Mouse (Mus musculus): ENCODE data around the gene Jdp2. TPM values are rescaled to one million over a fixed set of nuclear protein-coding genes. Genes with fewer than 3 reads are reported as not detected.

The Jdp2 gene
- total and polyA plus RNA-seq, 2 experiments from 2014 or later, result 0.89 to 15.4 TPM

DNA sequence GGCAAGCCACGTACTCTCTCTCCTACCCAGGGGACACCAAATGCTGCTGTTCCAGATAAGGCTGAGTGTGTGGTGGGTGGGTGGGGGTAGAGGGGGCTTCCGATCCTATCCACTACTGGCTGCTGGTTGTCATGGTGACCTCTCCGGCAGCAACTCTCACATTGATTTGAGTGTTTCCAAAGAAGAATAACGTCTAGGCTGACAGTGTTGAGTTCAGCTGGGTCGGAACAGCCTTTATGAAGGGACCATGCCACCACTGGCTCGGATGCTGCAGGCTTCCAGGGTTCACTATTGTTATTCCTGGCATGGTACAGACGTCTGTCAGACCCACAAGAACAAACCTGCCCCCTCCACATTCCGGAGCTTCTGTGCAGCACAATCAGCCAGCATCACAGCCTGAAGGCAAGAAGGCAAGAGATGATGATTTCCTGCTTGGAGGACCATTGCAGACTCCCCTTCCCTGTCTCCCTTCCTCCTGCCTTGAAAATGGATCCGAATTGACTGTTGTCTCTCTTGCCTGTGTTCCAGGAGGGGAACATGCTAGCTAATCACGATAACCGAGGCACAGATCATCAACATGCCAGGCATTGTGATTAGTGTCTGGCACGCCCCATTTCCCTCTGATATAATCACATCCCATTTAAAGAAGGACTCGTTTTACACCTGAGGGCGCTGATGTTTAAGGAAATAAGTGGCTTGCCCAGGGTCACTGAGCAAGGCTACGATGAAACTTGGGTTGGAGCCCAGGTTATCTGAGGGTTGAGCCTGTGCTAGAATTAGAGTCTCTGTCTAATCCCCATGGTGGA lies 17.4 kb upstream of the Jdp2 start:
- Histone ChIP-seq H3K27me3 (ENCODE audit: insufficient read depth, low read length) (no peaks in the 10 kb centered on the region), H3K27ac (peak overlapping the region; percentile 46; the same call in 1 of the 2 replicates), H3K36me3 (ENCODE audit: insufficient read depth, low read length) (no peaks in the 10 kb centered on the region), H3K9ac (replicated peaks; ENCODE audit: low read length) (no peak overlapping the region), H3K4me1 (ENCODE audit: insufficient read depth, low read length) (peaks cover 11% of the 10 kb centered on the region; the same call in 1 of the 2 replicates), H3K4me3 (ENCODE audit: low read length) (no peak overlapping the region), H3K9me3 (ENCODE audit: low read length) (no peaks in the 10 kb centered on the region), H3K4me2 (ENCODE audit: low read depth, low read length) (peak overlapping the region; percentile 24)
- WGBS, result 15% methylated on average over 15 of the region's 15 CpGs
- peak; percentile 82 for ATAC-seq
- peak; percentile 66 for DNase-seq (ENCODE audit: low spot score)
- TF ChIP-seq CTCF (IDR thresholded peaks at IDR 0.05; ENCODE audit: low read depth), result no peak

DNA sequence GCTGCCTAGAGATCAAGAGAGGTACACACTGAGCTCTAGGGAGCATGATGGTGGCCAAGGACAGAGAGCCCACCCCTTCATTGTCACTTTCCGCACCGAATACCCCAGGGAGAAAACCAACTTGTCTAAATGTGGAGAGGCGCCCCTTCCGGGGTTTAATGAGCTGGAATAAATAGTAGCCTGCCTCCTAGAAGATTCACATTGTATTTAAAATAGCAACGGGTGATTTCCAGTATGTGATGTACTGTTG lies 16.8 kb upstream of the Jdp2 start:
- H3K4me1 ChIP-seq (ENCODE audit: insufficient read depth, low read length), result peaks cover 11% of the 10 kb centered on the region; the same call in 1 of the 2 replicates
- no peak overlapping the region for H3K4me2 ChIP-seq (ENCODE audit: low read depth, low read length)
- ATAC-seq, result peak; percentile 24; the same call in 1 of the 2 replicates
- 30% methylated on average over 5 of the region's 5 CpGs for WGBS
- H3K4me3 ChIP-seq (ENCODE audit: low read length), result no peak overlapping the region
- H3K9ac ChIP-seq (replicated peaks; ENCODE audit: low read length), result no peak overlapping the region
- peak overlapping the region; percentile 46; the same call in 1 of the 2 replicates for H3K27ac ChIP-seq
- no peak for TF ChIP-seq CTCF (IDR thresholded peaks at IDR 0.05; ENCODE audit: low read depth)
- no peak for DNase-seq (ENCODE audit: low spot score)
- H3K27me3 ChIP-seq (ENCODE audit: insufficient read depth, low read length), result no peaks in the 10 kb centered on the region
- no peaks in the 10 kb centered on the region for H3K36me3 ChIP-seq (ENCODE audit: insufficient read depth, low read length)
- no peaks in the 10 kb centered on the region for H3K9me3 ChIP-seq (ENCODE audit: low read length)

DNA sequence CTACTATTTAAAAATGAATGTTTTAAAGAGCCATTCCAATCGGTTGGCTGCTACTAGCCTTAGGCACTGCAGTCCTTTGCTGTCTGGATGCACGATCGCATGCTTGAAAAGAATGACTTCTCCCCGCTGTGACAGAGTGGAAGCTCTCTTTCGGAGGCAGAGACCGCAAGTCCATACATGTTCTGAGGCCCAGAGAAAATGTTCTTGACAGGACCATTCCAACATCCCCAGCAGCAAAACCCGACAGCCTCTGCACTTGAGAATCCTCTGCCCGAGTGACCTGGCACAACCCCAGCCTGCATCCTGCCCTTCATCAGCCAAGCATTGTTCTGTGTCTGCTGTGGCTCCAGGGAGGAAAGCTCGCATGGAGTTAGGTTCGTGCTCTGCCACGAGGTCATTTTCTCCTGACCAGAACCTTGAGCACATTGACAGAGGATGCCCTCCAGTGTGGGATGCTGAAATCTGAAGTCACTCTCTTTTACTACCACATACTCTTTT lies 13.0 kb upstream of the Jdp2 start:
- Histone ChIP-seq H3K27ac (no peak overlapping the region), H3K4me3 (ENCODE audit: low read length) (no peak overlapping the region), H3K4me2 (ENCODE audit: low read depth, low read length) (no peak overlapping the region), H3K4me1 (ENCODE audit: insufficient read depth, low read length) (peaks cover 11% of the 10 kb centered on the region; the same call in 1 of the 2 replicates), H3K27me3 (ENCODE audit: insufficient read depth, low read length) (no peaks in the 10 kb centered on the region), H3K9ac (replicated peaks; ENCODE audit: low read length) (no peak overlapping the region), H3K9me3 (ENCODE audit: low read length) (no peaks in the 10 kb centered on the region), H3K36me3 (ENCODE audit: insufficient read depth, low read length) (no peaks in the 10 kb centered on the region)
- no peak for TF ChIP-seq CTCF (IDR thresholded peaks at IDR 0.05; ENCODE audit: low read depth)
- ATAC-seq (no peak), DNase-seq (ENCODE audit: low spot score) (no peak)
- WGBS, result 46% methylated on average over 11 of the region's 11 CpGs

DNA sequence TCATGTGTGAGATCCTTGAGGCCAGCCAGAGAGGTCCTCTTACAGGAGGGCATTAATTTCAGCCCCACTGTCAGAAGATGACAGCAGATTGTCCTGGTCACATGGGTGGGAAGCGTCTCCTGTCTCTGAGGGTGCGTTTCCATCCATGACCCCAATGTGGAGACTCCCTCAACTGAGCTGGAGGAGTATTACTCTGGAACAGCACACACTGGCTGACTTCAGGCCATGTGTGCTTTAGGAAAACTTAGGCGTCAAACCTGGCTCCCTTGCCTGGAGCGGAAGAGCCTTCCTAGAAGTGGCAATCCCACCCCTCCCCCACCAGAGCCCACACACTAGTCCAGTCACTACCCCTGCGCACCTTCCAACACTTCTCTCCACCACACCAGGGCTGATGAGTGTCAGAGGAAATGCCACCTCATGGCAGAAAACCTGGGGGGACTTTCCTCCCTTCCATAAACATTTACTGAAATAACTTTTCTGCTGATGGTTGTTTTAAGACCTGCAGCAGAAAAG lies 8.9 kb upstream of the Jdp2 start:
- no peak overlapping the region for H3K4me3 ChIP-seq (ENCODE audit: low read length)
- DNase-seq (ENCODE audit: low spot score) (no peak), ATAC-seq (no peak)
- H3K9me3 ChIP-seq (ENCODE audit: low read length), result no peaks in the 10 kb centered on the region
- H3K9ac ChIP-seq (replicated peaks; ENCODE audit: low read length), result no peak overlapping the region
- TF ChIP-seq CTCF (IDR thresholded peaks at IDR 0.05; ENCODE audit: low read depth), result no peak
- no peaks in the 10 kb centered on the region for H3K36me3 ChIP-seq (ENCODE audit: insufficient read depth, low read length)
- no peak overlapping the region for H3K27ac ChIP-seq
- H3K4me1 ChIP-seq (ENCODE audit: insufficient read depth, low read length), result no peaks in the 10 kb centered on the region
- H3K4me2 ChIP-seq (ENCODE audit: low read depth, low read length), result no peak overlapping the region
- H3K27me3 ChIP-seq (ENCODE audit: insufficient read depth, low read length), result no peaks in the 10 kb centered on the region
- WGBS, result 82% methylated on average over 5 of the region's 5 CpGs

DNA sequence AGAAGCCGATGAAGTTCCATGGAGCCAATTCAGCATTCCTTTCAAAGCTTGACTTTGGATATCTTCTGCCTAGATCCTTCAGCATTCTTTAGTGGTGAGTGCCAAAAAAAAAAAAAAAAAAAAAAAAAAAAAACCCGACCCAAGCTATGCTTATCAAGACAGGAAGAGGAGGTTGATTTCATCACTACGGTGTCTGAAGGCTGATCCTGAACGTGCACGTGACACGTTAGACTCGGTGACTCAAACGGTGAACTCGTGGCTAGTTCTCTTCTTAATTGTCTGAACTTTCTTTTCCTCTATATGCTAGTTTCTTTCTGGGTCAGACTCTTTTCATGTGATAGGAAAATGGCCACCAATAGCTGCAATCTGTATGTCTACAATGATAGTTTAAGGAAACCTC lies 5.9 kb upstream of the Jdp2 start:
- H3K4me3 ChIP-seq (ENCODE audit: low read length), result no peak overlapping the region
- H3K27me3 ChIP-seq (ENCODE audit: insufficient read depth, low read length), result no peaks in the 10 kb centered on the region
- H3K9me3 ChIP-seq (ENCODE audit: low read length), result no peaks in the 10 kb centered on the region
- no peak for ATAC-seq
- H3K27ac ChIP-seq, result no peak overlapping the region
- WGBS, result 78% methylated on average over 9 of the region's 9 CpGs
- TF ChIP-seq CTCF (IDR thresholded peaks at IDR 0.05; ENCODE audit: low read depth), result no peak
- H3K4me2 ChIP-seq (ENCODE audit: low read depth, low read length), result no peak overlapping the region
- H3K36me3 ChIP-seq (ENCODE audit: insufficient read depth, low read length), result no peaks in the 10 kb centered on the region
- H3K9ac ChIP-seq (replicated peaks; ENCODE audit: low read length), result no peak overlapping the region
- H3K4me1 ChIP-seq (ENCODE audit: insufficient read depth, low read length), result 0 out of 2 replicates have a peak, but pooled peaks cover under 1% of the 10 kb centered on the region
- DNase-seq (ENCODE audit: low spot score), result no peak

DNA sequence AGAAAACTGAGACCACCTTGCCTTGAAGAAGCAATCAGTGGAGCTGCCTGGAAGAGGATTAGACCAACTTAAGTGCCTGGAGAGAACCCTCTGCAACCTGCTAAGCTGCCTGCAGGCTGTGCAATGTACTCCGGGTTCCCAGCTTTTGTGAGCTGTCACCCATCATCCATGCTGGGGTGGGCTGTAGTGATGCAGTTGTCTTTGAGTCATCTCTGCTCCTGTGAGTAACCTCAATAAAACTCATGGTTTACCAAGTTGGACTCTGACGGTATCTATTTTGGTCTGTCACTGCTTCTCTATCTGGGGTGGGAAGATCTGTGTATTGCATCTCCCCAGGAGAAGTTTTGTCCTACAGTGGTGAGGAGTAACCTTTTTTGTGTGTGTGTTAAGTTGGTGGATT lies 4.4 kb upstream of the Jdp2 start:
- Histone ChIP-seq H3K27ac (no peak overlapping the region), H3K4me2 (ENCODE audit: low read depth, low read length) (no peak overlapping the region), H3K36me3 (ENCODE audit: insufficient read depth, low read length) (no peaks in the 10 kb centered on the region), H3K9me3 (ENCODE audit: low read length) (no peaks in the 10 kb centered on the region), H3K4me3 (ENCODE audit: low read length) (no peak overlapping the region), H3K27me3 (ENCODE audit: insufficient read depth, low read length) (no peaks in the 10 kb centered on the region), H3K4me1 (ENCODE audit: insufficient read depth, low read length) (peaks cover 6% of the 10 kb centered on the region; the same call in 1 of the 2 replicates), H3K9ac (replicated peaks; ENCODE audit: low read length) (no peak overlapping the region)
- ATAC-seq (no peak), DNase-seq (ENCODE audit: low spot score) (no peak)
- no peak for TF ChIP-seq CTCF (IDR thresholded peaks at IDR 0.05; ENCODE audit: low read depth)
- 94% methylated on average over 2 of the region's 2 CpGs for WGBS

DNA sequence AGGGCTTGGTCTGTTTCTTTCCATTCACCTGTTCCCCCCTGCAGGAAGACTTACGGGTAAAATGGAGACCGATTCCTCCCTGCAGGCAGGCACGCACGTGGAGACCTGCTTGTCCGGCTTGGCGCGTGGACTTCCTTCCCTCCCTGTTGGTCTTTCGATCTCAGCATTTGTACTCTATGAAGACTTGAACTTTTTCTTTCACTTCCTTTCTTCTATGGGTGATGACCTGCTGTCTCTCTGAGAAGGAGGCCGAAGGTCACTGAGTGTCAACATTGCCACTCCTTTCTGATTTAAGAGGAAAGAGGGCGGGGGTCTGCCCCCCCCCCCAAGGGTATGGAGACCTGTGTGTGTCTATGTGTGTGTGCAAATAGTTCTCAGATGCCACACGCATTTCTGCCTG lies 774 bp upstream of the Jdp2 start:
- no peak for TF ChIP-seq CTCF (IDR thresholded peaks at IDR 0.05; ENCODE audit: low read depth)
- no peaks in the 10 kb centered on the region for H3K27me3 ChIP-seq (ENCODE audit: insufficient read depth, low read length)
- H3K4me3 ChIP-seq (ENCODE audit: low read length), result peak overlapping the region; percentile 91
- peak overlapping the region; percentile 95 for H3K27ac ChIP-seq
- peak overlapping the region; percentile 95; the same call in 1 of the 2 replicates for H3K9ac ChIP-seq (replicated peaks; ENCODE audit: low read length)
- peak overlapping the region; percentile 84 for H3K4me2 ChIP-seq (ENCODE audit: low read depth, low read length)
- WGBS, result 39% methylated on average over 11 of the region's 11 CpGs
- no peak for DNase-seq (ENCODE audit: low spot score)
- H3K36me3 ChIP-seq (ENCODE audit: insufficient read depth, low read length), result no peaks in the 10 kb centered on the region
- H3K4me1 ChIP-seq (ENCODE audit: insufficient read depth, low read length), result peaks cover 30% of the 10 kb centered on the region
- no peaks in the 10 kb centered on the region for H3K9me3 ChIP-seq (ENCODE audit: low read length)
- ATAC-seq, result no peak

All from hindbrain, postnatal 0 days (tissue).